Mouse (Mus musculus) kidney, postnatal 0 days (tissue): ENCODE measurements around the gene Plekhg3. TPM values are rescaled to one million over a fixed set of nuclear protein-coding genes. Genes with fewer than 3 reads are reported as not detected.

Experiments
- ATAC-seq: fragments of 200-750 bp; cut with Nextera tagmentation; replicated peaks from 2 replicates; pipeline ENCODE4 v1.8.0; 2017; ENCODE audit warnings: low read depth, moderate number of reproducible peaks, moderate TSS enrichment, moderate library complexity; ENCODE audit not compliant: low FRiP score
- DNase-seq: peaks from one replicate; pipeline ENCODE4 v3.0.0-alpha.2; 2016; ENCODE audit warnings: low spot score
- H3K27ac ChIP-seq: fragments of 300-500 bp; sonication (generic); 2 replicates; pipeline ENCODE4 v1.5.1; 2014; ENCODE audit warnings: mild to moderate bottlenecking
- H3K27me3 ChIP-seq: fragments of 300-500 bp; sonication (generic); 2 replicates; pipeline ENCODE4 v1.6.1; 2014; ENCODE audit warnings: low read length, mixed read lengths; ENCODE audit not compliant: insufficient read depth
- H3K36me3 ChIP-seq: fragments of 300-500 bp; sonication (generic); 2 replicates; pipeline ENCODE4 v1.6.1; 2014; ENCODE audit warnings: low read length, mixed read lengths; ENCODE audit not compliant: insufficient read depth
- H3K4me1 ChIP-seq: fragments of 300-500 bp; sonication (generic); replicated peaks from 2 replicates; pipeline ENCODE4 v1.6.1; 2014; ENCODE audit warnings: antibody characterized with exemption, low read length, mixed read lengths; ENCODE audit not compliant: insufficient read depth
- H3K4me2 ChIP-seq: fragments of 300-500 bp; sonication (generic); 2 replicates; pipeline ENCODE4 v1.6.1; 2014; ENCODE audit warnings: mild to moderate bottlenecking, low read length, moderate library complexity, mixed read lengths
- H3K4me3 ChIP-seq: fragments of 300-500 bp; sonication (generic); replicated peaks from 2 replicates; pipeline ENCODE4 v1.5.1; 2014; ENCODE audit warnings: low read depth, low read length
- H3K9ac ChIP-seq: fragments of 300-500 bp; sonication (generic); 2 replicates; pipeline ENCODE4 v1.6.1; 2014; ENCODE audit warnings: low read depth, low read length
- H3K9me3 ChIP-seq: fragments of 300-500 bp; sonication (generic); replicated peaks from 2 replicates; pipeline ENCODE4 v1.6.1; 2016; ENCODE audit warnings: low read length, inconsistent platforms, mixed read lengths
- CTCF ChIP-seq: IDR thresholded peaks from 2 replicates; pipeline ENCODE4 v1.5.1; 2016; ENCODE audit warnings: antibody characterized with exemption, low read depth, mild to moderate bottlenecking, moderate library complexity
- WGBS: fragments of 180-500 bp; shearing (Covaris S2); extraction: QIAGEN DNeasy Blood & Tissue Kit; methylation state at CpG from one replicate; pipeline ENCODE4 v1.1.7; 2014; 5-methylcytosine and 5-hydroxymethylcytosine counted together
- polyA plus RNA-seq: library from polyadenylated mRNA; unstranded; fragments of >200 nt; fragmentation: Nextera tagmentation; extraction: Ambion mirVana; gene quantifications from 2 replicates; pipeline ENCODE4 v1.2.1, GENCODE M21; 2015

Plekhg3 gene
- polyA plus RNA-seq, 1 experiment from 2014 or later = 14.9 TPM

GRCm38 (mm10) chr12:76553917-76554316 lies 23.2 kb downstream of the Plekhg3 start:
- no peaks in the 10 kb centered on the region for H3K9me3 ChIP-seq
- H3K27me3 ChIP-seq = no peaks in the 10 kb centered on the region
- DNase-seq (no peak), ATAC-seq (no peak)
- H3K4me1 ChIP-seq = peaks cover 38% of the 10 kb centered on the region
- no peak overlapping the region for H3K4me2 ChIP-seq
- WGBS = 66% methylated on average over 7 of the region's 7 CpGs
- H3K9ac ChIP-seq = 0 out of 2 replicates have a peak overlapping the region, but pooled peaks have one; percentile 19
- no peaks in the 10 kb centered on the region for H3K36me3 ChIP-seq
- TF ChIP-seq CTCF = no peak
- H3K4me3 ChIP-seq = no peak overlapping the region
- peak overlapping the region; percentile 39; the same call in 1 of the 2 replicates for H3K27ac ChIP-seq

DNA sequence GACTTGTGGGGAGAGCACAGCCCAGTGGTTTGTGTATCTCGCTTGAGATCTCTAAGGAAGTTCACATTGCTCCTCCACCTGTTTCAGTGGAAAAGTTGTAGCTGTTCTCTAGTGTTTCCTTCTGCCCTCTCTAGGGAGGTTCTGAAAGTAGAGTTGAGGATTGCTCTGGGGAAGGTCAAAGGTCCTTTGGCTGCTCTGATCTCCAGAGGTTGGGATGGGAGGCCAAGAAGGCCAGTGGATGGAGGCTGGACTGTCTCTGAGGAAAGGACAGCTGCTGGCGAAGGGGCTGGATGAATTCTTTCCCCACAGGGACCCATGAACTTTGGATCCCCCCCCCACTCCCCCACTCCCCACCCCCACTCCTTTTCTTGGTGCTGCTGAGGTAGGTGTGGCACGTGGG lies 23.7 kb downstream of the Plekhg3 start:
- no peak for ATAC-seq
- Histone ChIP-seq H3K9ac (no peak overlapping the region), H3K27me3 (no peaks in the 10 kb centered on the region), H3K4me2 (no peak overlapping the region), H3K4me3 (no peak overlapping the region), H3K4me1 (peaks cover 36% of the 10 kb centered on the region), H3K36me3 (no peaks in the 10 kb centered on the region), H3K9me3 (no peaks in the 10 kb centered on the region), H3K27ac (peak overlapping the region; percentile 39)
- DNase-seq = no peak
- TF ChIP-seq CTCF = no peak
- 68% methylated on average over 3 of the region's 3 CpGs for WGBS

GRCm38 (mm10) chr12:76554871-76555386 lies 24.2 kb downstream of the Plekhg3 start:
- no peak for TF ChIP-seq CTCF
- Histone ChIP-seq H3K4me2 (no peak overlapping the region), H3K4me3 (no peak overlapping the region), H3K9ac (no peak overlapping the region), H3K9me3 (no peaks in the 10 kb centered on the region), H3K27ac (peak overlapping the region; percentile 39; the same call in 1 of the 2 replicates), H3K36me3 (no peaks in the 10 kb centered on the region), H3K27me3 (no peaks in the 10 kb centered on the region), H3K4me1 (peaks cover 36% of the 10 kb centered on the region)
- DNase-seq = no peak
- 85% methylated on average over 3 of the region's 3 CpGs for WGBS
- no peak for ATAC-seq

GRCm38 (mm10) chr12:76556187-76556586 lies 25.5 kb downstream of the Plekhg3 start:
- Histone ChIP-seq H3K36me3 (peaks cover 11% of the 10 kb centered on the region; the same call in 1 of the 2 replicates), H3K27me3 (no peaks in the 10 kb centered on the region), H3K27ac (peak overlapping the region; percentile 64), H3K9me3 (no peaks in the 10 kb centered on the region), H3K4me3 (no peak overlapping the region), H3K4me1 (peaks cover 36% of the 10 kb centered on the region), H3K4me2 (no peak overlapping the region), H3K9ac (no peak overlapping the region)
- TF ChIP-seq CTCF = no peak
- no peak for DNase-seq
- WGBS = 46% methylated on average over 7 of the region's 7 CpGs
- no peak for ATAC-seq

GRCm38 (mm10) chr12:76556745-76557389 lies 26.2 kb downstream of the Plekhg3 start:
- no peaks in the 10 kb centered on the region for H3K9me3 ChIP-seq
- 7% methylated on average over 6 of the region's 6 CpGs for WGBS
- no peaks in the 10 kb centered on the region for H3K27me3 ChIP-seq
- ATAC-seq (0 out of 2 replicates have a peak, but pooled peaks have one; percentile 11), DNase-seq (no peak)
- H3K4me1 ChIP-seq = peaks cover 31% of the 10 kb centered on the region
- peak overlapping the region; percentile 21; the same call in 1 of the 2 replicates for H3K4me2 ChIP-seq
- TF ChIP-seq CTCF = no peak
- H3K36me3 ChIP-seq = peaks cover 11% of the 10 kb centered on the region; the same call in 1 of the 2 replicates
- no peak overlapping the region for H3K4me3 ChIP-seq
- H3K27ac ChIP-seq = peak overlapping the region; percentile 64
- 0 out of 2 replicates have a peak overlapping the region, but pooled peaks have one; percentile 1 for H3K9ac ChIP-seq

DNA sequence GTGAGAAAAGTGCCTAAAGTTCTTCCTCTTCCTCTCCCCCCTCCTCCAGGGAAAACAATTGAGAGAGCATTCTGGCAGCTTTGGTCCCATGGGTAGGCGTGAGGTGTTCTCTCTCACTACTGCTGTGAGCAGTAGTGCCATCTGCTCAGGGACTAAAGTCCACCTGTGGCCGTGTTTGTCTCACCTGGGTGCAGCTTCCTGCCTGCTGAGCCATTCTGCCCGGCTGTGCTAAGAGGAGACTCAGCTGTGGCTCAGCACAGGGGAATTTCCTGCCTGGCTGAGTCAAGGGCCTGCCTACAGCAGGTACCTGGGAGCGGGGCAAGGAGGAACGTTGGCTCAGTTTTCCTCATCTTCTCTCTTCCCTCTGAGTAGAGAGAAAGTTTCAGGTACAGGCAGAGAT lies 27.5 kb downstream of the Plekhg3 start:
- Histone ChIP-seq H3K27ac (peak overlapping the region; percentile 69), H3K4me3 (no peak overlapping the region), H3K36me3 (peaks cover 18% of the 10 kb centered on the region; the same call in 1 of the 2 replicates), H3K4me2 (no peak overlapping the region), H3K9me3 (no peaks in the 10 kb centered on the region), H3K9ac (no peak overlapping the region), H3K4me1 (peaks cover 25% of the 10 kb centered on the region), H3K27me3 (no peaks in the 10 kb centered on the region)
- DNase-seq = no peak
- 54% methylated on average over 5 of the region's 5 CpGs for WGBS
- no peak; the same call in 1 of the 2 replicates for ATAC-seq
- no peak for TF ChIP-seq CTCF
